Mouse (Mus musculus) cerebellum, adult 9-10 months (tissue): ENCODE results near the gene Golt1b.
"Not testable (repeated sequence)": the region's sequence is repeated elsewhere in the genome, so short reads cannot be mapped to it uniquely, and the experiment has no call there.

Experiments used
- DNase-seq: peaks from one replicate; pipeline ENCODE4 v3.0.0; 2022

Gene Golt1b

GRCm38 (mm10) chr6:142387011-142387754 is at the start of gene Golt1b, which contains the start of gene Recql:
TSS of gene Golt1b (plus strand) at chr6:142387221.
TSS of gene Recql (minus strand) at chr6:142387087.
- peak; percentile 98 for DNase-seq

GRCm38 (mm10) chr6:142338961-142339360 is 48.1 kb upstream of the Golt1b start:
- no peak for DNase-seq

GRCm38 (mm10) chr6:142339576-142339975 is 47.4 kb upstream of the Golt1b start:
- DNase-seq = no peak

- DNase-seq = peak; percentile 39
These were observed 43.5 kb upstream of the Golt1b start for GRCm38 (mm10) chr6:142343561-142343960.

- peak; percentile 83 for DNase-seq
These were observed 41.5 kb upstream of the Golt1b start, which contains the start of gene Pyroxd1 for GRCm38 (mm10) chr6:142345440-142346038. TSS of gene Pyroxd1 (plus strand) at chr6:142345654.

- DNase-seq = no peak
These were observed 40.6 kb upstream of the Golt1b start for GRCm38 (mm10) chr6:142346181-142347110.

GRCm38 (mm10) chr6:142347431-142348385 is 39.3 kb upstream of the Golt1b start:
- DNase-seq = no peak

GRCm38 (mm10) chr6:142352099-142352498 is 34.9 kb upstream of the Golt1b start:
- DNase-seq = not testable (repeated sequence)

GRCm38 (mm10) chr6:142357106-142357505 is 29.9 kb upstream of the Golt1b start:
- no peak for DNase-seq

- no peak for DNase-seq
These were observed 25.0 kb upstream of the Golt1b start for GRCm38 (mm10) chr6:142362036-142362435.

GRCm38 (mm10) chr6:142363019-142363576 is 23.9 kb upstream of the Golt1b start:
- DNase-seq = no peak

- DNase-seq = no peak
These were observed 21.1 kb upstream of the Golt1b start for GRCm38 (mm10) chr6:142365742-142366472.

GRCm38 (mm10) chr6:142366473-142367018 is 20.5 kb upstream of the Golt1b start:
- no peak for DNase-seq

GRCm38 (mm10) chr6:142367565-142367964 is 19.5 kb upstream of the Golt1b start:
- DNase-seq = no peak

GRCm38 (mm10) chr6:142369568-142369967 is 17.5 kb upstream of the Golt1b start:
- DNase-seq = no peak

- no peak for DNase-seq
These were observed 9.9 kb upstream of the Golt1b start for GRCm38 (mm10) chr6:142377081-142377480.

GRCm38 (mm10) chr6:142378576-142379330 is 8.3 kb upstream of the Golt1b start:
- DNase-seq = no peak

GRCm38 (mm10) chr6:142379961-142380360 is 7.1 kb upstream of the Golt1b start:
- DNase-seq = no peak

GRCm38 (mm10) chr6:142381615-142382014 is 5.4 kb upstream of the Golt1b start:
- DNase-seq = no peak

- DNase-seq = no peak
These were observed 2.5 kb upstream of the Golt1b start for GRCm38 (mm10) chr6:142384521-142384920.
